Mouse (Mus musculus) thymus, adult 2 months (tissue): ENCODE data around the gene Zcchc7.

ENCODE experiments used
- CTCF ChIP-seq: fragments of 200-500 bp; IDR thresholded peaks from 2 replicates; pipeline ENCODE4 v1.5.1; 2012; ENCODE audit warnings: mild to moderate bottlenecking, control low read depth, low read length, moderate library complexity, borderline replicate concordance; ENCODE audit not compliant: control insufficient read depth, poor library complexity, insufficient read depth; ENCODE audit errors: extremely low read depth
- POLR2A ChIP-seq: fragments of 200-500 bp; IDR thresholded peaks from 2 replicates; pipeline ENCODE4 v1.6.1; 2012; ENCODE audit warnings: mild to moderate bottlenecking, low read length, control low read depth, moderate library complexity; ENCODE audit not compliant: control insufficient read depth, poor library complexity, insufficient read depth; ENCODE audit errors: extremely low read depth

DNA sequence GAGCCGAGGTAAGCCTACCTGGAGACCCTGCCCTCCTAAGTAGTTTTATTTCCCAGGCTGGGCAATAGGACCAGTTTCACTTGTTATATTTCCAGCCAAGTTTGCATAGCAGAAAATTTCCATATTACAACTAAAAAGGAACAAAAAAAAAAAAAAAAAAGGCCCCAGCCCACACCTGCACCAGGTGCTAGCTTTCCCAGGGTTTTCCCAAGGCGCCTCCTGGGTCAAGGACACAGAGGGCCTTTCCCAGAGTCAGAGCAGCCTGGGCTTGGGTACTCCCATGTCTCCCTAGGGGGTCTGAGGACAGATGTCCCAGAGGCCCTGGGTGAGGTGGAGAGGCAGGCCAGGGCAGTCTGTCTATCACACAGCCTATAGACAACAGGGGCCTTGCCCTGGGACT, 209.5 kb downstream of the Zcchc7 start:
- TF ChIP-seq POLR2A: no peak
- no peak for TF ChIP-seq CTCF
